Mouse (Mus musculus) cerebellum, adult (tissue): Measurements from ENCODE around the gene Dhodh.

ENCODE experiments used
- ATAC-seq: cut with Nextera tagmentation; 2 replicates; pipeline ENCODE4 v1.9.2; 2017; ENCODE audit warnings: mild to moderate bottlenecking, moderate library complexity, mixed read lengths; ENCODE audit not compliant: insufficient number of reproducible peaks, low FRiP score, low TSS enrichment

Gene Dhodh

GRCm38 (mm10) chr8:109608271-109609152 is at the start of gene Dhodh:
TSS of gene Dhodh (minus strand) at chr8:109608673.
- peak; percentile 98 for ATAC-seq

GRCm38 (mm10) chr8:109656860-109657259 is 48.4 kb upstream of the Dhodh start:
- ATAC-seq, result no peak

- ATAC-seq, result 0 out of 2 replicates have a peak, but pooled peaks have one; percentile 40
Measured at GRCm38 (mm10) chr8:109650801-109651200, 42.3 kb upstream of the Dhodh start.

DNA sequence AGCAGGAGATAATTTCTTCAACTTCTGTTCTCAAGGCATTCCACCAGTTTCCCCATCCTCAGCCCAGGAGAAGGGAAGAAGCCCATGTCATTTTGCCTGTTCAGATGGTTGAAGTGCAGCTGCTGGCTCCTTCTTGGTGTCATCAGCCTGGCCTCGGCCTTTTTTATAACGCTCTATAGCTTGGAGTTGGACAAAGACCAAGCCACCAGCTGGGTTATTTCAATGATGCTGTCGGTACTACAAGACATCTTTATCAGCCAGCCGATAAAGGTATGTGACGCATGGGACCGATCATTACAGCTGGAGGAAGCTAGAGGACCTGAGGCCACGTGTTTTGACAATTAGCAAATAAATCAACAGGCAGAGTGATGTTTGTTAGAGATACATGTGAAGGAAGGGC is 40.0 kb upstream of the Dhodh start:
- ATAC-seq, result no peak

DNA sequence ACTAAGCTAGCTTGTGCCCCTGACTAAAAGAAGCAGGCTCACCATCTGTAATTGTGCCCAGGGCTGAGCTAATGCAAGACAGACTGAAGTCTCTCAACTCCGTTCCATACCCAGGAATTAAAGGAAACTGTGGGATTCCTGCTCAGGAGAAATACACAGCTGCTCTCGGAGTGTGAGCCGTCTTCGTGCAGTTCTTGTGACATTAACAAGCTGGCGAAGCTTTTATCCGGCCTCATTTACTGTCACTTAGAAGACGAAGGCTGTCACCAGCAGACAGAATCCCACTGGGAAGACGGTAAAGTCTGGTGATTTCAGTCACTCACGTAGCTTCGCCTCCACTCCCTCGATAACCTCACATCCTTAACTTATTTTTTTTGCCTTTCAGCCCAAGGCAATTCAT is 38.9 kb upstream of the Dhodh start:
- ATAC-seq, result no peak

DNA sequence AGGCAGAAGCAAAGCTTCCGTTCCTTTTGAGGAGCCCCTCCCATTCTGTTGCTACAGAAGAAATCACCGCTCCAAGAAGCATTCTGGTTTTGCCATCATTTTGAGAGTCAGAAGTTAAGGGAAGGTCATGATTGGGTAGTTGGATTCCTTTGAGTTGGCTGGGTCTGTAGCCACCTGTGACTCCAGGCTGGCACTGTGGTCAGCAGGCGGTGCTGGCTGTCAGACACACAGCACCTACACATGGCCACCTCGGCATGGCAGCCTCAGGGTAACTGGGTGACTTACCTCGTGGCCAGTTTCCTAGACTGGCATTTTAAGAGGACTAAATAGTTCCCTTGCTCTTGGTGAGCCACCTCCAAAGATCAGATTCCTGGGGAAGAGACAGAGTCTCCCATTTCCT is 32.8 kb upstream of the Dhodh start:
- ATAC-seq, result no peak

DNA sequence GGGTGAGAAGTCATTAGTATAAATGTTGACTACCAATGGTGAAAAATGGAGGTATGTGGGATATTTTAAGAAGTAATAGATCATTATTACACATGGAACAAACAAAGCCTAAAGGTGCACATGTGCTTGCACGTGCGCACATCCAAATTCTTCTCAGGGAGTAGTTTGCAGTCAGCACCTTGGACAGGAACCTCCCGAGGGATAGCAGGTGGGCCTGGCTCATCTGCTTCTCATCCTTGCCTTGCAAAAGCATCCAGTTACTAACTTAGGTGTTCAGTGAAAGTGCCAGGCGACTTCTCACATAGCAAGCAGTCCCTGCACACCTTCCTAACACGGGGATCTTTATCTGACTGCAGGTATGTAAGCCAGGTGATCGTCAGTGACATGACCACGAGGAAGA is 31.9 kb upstream of the Dhodh start:
- no peak for ATAC-seq

GRCm38 (mm10) chr8:109638851-109639250 is 30.4 kb upstream of the Dhodh start:
- ATAC-seq, result no peak

- no peak for ATAC-seq
Measured at GRCm38 (mm10) chr8:109635146-109635545, 26.7 kb upstream of the Dhodh start.

GRCm38 (mm10) chr8:109632498-109632897 is 24.0 kb upstream of the Dhodh start:
- ATAC-seq, result no peak

DNA sequence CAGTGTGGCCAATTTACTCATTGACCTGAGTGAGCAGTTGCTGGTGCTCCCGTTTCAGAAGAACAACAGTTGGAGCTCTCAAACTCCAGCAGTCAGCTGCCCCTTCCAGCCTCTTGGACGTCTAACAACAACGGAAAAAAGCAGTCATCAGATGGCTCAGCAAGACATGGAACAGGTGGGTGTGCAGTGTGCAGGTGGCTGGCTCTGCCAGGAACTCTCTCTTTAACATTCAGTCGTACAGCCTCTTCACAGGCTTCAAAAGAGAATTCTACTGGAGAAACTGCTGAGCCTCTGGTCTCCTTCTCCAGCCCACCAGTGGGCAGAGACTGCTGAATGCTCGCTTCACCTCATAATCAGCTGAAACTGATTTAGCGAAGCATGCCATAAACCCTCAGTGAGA is 20.2 kb upstream of the Dhodh start:
- no peak for ATAC-seq

DNA sequence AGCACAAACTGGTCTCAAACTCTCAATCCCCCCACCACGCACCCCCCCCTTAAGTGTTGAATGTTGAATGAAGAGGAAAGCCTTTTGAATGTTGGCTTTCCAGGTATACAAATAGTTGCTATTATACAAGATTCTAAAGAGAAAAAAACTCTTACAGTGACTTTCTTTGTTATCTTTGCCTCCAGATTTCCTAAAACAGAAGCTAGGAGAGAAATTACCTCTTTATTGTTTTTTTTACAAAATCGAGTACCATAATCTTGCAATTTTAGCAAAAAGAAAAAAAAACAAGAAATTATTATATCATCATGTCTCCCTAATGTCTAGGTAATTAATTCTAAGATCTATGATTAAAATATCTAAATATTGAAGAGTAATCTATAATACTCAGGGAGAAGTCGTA is 7.1 kb upstream of the Dhodh start:
- ATAC-seq, result no peak

DNA sequence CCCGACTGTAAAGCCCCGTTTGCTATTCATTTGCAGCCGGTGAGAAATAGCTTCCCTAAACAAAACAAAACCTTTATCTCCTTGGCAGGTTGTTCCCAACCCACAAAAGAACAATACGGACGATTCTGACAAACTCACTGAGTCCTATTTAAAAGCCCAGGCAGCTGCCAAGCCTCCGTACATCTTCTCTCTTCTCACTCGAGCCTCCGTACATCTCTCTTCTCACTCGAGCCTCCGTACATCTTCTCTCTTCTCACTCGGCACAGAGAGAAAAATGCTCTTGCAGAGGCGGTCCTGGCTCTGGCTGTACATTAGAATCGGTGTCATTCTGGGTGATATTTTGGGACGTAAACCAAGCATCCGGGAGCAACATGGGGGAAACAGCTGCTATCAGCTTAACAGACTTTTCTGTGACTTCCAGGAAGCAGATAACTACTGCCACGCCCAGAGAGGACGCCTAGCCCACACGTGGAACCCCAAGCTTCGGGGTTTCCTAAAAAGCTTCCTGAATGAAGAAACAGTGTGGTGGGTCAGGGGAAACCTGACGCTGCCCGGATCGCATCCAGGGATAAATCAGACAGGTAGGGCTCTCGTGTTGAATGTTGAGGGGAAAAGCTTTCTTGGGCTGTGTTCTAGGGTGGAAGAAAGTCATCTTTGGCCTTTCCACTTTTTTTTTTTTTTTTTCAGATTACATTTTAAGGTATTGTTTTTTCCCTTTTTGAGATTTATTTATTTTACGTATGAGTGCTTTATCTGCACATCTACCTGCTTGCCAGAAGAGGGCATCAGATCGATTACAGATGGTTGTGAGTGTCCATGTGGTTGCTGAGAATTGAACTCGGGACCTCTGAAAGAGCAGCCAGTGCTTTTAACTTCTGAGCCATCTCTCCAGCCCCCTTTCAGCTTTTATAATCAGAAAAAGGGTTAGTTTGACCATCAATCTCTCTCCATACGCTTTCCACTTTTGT is 6.1 kb upstream of the Dhodh start, which contains the start of gene Pkd1l3:
Gene Pkd1l3, plus strand, starts transcription at position 275 of the 968 bp plus-strand sequence.
- ATAC-seq, result no peak

GRCm38 (mm10) chr8:109609153-109609502 is 655 bp upstream of the Dhodh start:
- ATAC-seq, result no peak

GRCm38 (mm10) chr8:109607650-109608049 is 823 bp downstream of the Dhodh start:
- no peak for ATAC-seq

GRCm38 (mm10) chr8:109606725-109607124 is 1.7 kb downstream of the Dhodh start:
- no peak for ATAC-seq

DNA sequence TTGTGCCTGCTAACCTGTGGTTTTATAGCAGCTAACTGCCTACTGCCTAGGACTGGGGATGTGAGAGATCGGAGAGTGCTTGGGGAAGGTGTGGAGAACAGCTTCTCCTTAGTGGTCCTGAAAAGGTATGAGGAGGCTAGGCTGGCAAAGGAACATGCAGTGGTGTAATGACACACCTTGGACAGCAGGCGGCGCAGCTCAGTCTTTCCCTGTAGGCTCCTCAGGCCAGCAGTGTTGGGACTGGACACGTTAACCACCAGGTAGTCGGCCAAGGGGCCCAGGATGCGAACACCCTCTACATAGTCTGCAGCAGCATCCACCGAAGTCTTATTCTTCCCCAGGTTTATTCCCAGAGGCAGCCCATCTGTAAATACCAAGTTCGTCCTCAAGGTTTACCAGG is 12.6 kb downstream of the Dhodh start:
- ATAC-seq, result 0 out of 2 replicates have a peak, but pooled peaks have one; percentile 45

GRCm38 (mm10) chr8:109593117-109593788 is 15.2 kb downstream of the Dhodh start:
- ATAC-seq, result no peak

DNA sequence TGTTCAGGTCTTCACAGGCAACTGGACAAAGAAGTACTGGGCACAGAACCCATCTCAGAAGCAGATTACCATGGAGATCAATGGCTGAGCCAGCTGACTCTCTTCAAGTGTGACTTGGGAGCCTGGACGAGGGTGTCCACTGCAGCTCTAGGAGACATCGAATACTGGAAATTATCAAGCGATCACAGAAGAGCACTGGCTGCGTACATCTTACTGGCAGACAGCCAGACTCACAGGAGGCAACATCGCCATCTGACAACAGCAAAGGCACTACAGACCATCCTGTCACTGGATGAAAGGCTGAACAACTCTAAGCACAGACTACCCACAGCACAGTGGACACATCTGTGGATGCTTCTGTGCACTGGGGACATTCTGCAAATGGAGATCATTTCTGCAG is 16.3 kb downstream of the Dhodh start:
- ATAC-seq, result no peak

DNA sequence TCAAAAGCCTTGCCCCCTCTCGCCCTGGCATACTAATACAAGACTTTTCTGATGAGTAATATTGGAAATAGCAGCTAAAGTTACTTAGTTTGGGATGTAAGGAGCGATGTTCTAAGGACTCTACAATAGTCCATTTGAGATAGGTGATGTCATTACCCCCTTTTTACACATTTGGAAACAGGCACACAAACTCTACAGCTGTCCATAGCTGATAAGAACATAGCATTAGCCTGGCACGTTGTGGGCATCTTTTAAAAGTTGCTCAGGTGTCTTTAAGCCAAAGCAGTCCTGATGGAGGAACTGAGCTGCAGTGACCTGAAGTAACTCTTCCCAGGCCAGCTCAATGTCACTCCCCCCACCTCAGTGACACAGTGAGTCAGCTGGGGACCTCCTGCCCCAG is 17.1 kb downstream of the Dhodh start:
- ATAC-seq, result no peak

GRCm38 (mm10) chr8:109590901-109591300 is 17.6 kb downstream of the Dhodh start:
- ATAC-seq, result no peak
